Mouse (Mus musculus): Measurements from ENCODE around the gene Tbx3.

Gene Tbx3

DNA sequence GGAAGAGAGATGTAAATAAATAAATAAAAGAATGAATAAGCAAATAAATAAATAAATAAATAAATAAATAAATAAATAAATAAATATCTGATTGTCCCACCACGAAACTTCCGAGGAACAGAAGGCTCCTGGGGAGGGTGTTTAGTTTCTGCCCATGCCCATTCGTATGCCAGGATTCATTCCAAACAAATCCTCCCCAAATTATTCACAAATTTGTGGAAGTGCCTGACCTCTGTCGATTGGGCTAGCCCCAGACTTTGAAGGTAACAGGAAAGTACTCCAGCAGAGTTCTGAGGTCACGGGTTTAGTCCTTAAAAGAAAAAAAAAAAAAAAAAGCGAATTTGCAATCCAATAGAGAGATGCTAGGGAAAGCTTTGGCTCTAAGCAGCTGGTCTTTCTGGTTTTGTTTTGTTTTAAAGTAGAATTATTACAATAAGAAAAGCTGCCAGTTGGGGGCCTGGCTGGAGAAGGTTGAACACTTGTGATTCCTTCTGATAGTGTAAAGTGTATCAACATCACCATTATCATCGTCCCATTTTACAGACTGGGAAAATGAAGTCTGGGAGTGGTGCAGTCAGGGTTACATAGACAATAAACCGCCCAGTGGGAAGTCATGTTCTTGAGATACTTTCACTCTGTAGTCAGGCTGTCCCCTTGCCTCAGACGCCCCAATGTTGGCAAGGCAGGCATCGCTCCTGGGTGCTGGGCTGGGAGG, 9.3 kb downstream of the Tbx3 start:
- DNase-seq (ENCODE audit: low read depth): no peak

DNA sequence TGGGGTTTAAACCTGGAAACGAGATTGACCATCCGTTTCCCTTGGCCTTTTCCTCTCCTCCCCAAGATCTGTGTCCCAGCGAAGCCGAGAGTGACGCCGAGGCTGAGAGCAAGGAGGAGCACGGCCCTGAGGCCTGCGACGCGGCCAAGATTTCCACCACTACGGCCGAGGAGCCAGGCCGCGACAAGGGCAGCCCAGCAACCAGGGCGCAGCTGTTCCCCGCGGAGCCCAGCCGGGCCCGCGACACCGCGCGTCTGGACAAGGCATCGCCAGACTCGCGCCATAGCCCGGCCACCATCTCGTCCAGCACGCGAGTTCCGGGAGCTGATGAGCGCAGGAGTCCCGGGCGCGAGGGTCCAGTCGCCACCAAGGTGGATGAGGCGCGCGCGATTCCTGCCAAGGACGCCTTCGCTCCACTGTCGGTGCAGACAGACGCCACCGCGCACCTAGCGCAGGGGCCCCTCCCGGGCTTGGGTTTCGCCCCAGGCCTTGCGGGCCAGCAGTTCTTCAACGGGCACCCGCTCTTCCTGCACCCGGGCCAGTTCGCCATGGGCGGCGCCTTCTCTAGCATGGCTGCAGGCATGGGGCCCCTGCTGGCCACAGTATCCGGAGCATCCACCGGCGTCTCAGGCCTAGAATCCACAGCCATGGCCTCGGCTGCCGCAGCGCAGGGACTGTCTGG, 10.0 kb downstream of the Tbx3 start:
- DNase-seq (ENCODE audit: low read depth): no peak

DNA sequence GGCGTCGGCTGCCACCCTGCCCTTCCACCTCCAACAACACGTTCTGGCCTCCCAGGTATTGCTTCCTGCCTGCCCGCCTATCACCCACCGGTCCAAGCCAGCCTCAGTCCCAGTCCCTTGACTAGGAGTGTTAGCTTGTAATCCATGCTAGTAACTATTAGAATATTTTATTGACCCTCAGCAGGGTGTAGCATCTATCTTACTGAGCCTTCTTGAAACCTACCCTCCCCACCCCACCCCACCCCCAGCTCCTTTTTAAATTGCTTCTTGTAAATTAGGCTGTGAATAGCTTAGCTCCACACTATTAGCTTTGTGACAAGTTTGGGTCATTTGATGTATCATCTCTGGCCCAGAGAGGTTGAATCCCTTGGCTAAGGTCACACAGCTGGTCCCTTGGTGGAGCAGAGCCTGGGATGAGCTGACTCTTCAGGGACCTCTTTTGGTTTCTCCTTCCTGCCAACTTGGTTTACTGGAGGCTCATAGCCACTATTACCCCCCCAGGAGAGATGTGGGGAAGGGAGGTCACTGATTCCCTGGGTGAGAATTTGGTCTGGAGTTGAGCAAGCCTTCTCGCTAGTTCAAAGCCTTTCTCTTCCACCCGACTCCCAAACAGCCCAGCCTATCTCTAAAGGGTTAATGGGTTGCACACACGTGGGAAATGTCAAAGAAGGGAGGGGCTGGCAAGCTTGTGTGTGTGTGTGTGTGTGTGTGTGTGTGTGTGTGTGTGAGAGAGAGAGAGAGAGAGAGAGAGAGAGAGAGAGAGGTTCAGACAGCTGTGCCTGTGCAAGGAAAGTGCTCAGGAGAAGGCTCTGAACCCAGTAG, 10.8 kb downstream of the Tbx3 start:
- DNase-seq (ENCODE audit: low read depth): no peak

- no peak for DNase-seq (ENCODE audit: low read depth)
These were observed 11.4 kb downstream of the Tbx3 start for GRCm38 (mm10) chr5:119681833-119682210.

- DNase-seq (ENCODE audit: low read depth): no peak
These were observed 12.4 kb downstream of the Tbx3 start for GRCm38 (mm10) chr5:119682646-119683515.

DNA sequence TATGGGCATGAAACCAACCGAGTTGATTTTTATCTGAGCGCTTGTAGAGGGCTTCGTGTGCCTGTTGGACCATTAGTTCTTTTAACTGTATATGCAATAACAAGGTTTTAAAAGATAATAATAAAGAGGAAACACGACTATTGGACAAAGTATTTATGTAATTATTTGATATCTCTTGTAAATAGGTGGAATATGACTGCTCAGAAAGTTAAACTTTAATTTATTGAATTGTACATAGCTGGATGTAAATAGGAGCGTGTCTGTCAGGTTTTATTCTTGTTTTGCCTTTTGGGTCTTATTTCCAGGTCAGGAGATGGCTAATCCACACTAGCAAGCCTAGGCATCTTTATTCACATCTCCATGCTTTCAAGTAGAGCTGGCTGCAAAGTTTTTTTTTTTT, 13.4 kb downstream of the Tbx3 start:
- no peak for DNase-seq (ENCODE audit: low read depth)

GRCm38 (mm10) chr5:119684701-119685391, 14.4 kb downstream of the Tbx3 start:
- no peak for DNase-seq (ENCODE audit: low read depth)

GRCm38 (mm10) chr5:119685446-119686198, 15.2 kb downstream of the Tbx3 start:
- DNase-seq (ENCODE audit: low read depth): no peak

- DNase-seq (ENCODE audit: low read depth): no peak
These were observed 15.9 kb downstream of the Tbx3 start for GRCm38 (mm10) chr5:119686199-119686964.

GRCm38 (mm10) chr5:119687005-119687855, 16.8 kb downstream of the Tbx3 start:
- no peak for DNase-seq (ENCODE audit: low read depth)

GRCm38 (mm10) chr5:119687856-119688206, 17.4 kb downstream of the Tbx3 start:
- DNase-seq (ENCODE audit: low read depth): no peak

- no peak for DNase-seq (ENCODE audit: low read depth)
These were observed 17.8 kb downstream of the Tbx3 start for GRCm38 (mm10) chr5:119688306-119688705.

DNA sequence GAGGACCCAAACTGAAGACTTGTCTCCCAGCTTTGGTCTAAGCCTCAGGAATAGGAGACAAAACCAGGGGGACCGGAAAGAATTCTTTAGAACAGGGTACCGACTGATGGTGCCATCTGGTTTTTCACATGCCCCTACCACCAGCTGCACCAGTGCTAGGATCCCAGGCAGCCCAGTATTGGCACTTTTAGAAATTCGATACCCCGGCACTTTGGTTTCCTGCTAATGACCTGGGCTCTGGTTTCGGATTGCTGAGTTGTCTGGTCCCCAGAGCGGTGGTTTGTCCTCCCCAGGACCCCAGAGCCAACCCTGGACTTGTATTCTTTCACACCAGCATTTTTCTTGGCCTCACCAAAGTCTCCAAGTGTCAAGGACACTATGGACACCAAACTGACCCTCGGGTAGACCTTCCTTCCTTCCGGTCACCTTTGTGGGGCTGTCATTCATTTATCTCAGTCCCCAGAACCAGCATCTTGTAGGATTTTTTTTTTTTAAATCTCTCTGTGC, 18.5 kb downstream of the Tbx3 start:
- no peak for DNase-seq (ENCODE audit: low read depth)

GRCm38 (mm10) chr5:119689501-119689900, 19.0 kb downstream of the Tbx3 start:
- no peak for DNase-seq (ENCODE audit: low read depth)

- no peak for DNase-seq (ENCODE audit: low read depth)
These were observed 20.6 kb downstream of the Tbx3 start for GRCm38 (mm10) chr5:119691075-119691474.

DNA sequence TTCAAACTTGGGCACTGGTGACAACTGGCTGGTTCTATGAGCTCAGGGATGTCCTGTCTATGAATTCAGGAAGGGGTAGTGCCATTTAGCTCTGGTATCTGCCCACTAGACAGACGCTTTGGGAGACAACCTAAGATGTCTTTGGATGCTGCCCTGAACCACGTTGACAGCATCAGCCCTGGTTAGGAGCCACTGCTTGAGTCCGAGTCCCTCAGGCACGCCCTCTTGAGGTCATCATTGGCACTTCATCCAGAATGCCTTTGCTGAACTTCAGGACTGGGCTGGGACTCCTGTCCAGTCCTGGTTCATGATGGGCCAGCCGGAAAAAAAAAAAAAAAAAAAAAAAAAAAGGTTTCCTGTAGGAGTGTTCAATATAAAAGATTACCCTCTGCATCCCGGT, 22.0 kb downstream of the Tbx3 start:
- no peak for DNase-seq (ENCODE audit: low read depth)

- no peak for DNase-seq (ENCODE audit: low read depth)
These were observed 24.4 kb downstream of the Tbx3 start for GRCm38 (mm10) chr5:119694914-119695313.

- no peak for DNase-seq (ENCODE audit: low read depth)
These were observed 32.6 kb downstream of the Tbx3 start for GRCm38 (mm10) chr5:119703031-119703430.

DNA sequence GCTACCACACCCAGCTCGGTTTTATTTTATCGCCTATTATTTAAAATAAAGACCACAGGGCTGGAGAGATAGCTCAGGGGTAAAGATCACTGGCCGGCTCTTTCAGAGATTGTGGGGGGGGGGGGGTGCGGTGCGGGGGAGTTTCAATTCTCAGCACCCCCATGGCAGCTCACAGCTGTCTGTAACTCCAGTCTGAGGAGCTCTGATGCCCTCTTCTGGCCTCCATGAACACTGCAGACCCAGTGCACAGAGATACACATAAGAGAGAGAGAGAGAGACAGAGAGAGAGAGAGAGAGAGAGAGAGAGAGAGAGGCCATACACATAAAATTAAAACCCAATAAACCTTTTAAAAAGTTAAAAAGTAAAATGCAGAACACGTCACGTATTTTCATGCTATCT, 34.4 kb downstream of the Tbx3 start:
- DNase-seq (ENCODE audit: low read depth): no peak
